Mouse (Mus musculus) kidney, adult 2 months (tissue): ENCODE measurements around the gene Rnh1. TPM values are rescaled to one million over a fixed set of nuclear protein-coding genes. Genes with fewer than 3 reads are reported as not detected.
A peak's percentile ranks its signal among the peaks of the same experiment; 100 is the strongest.

Experiments used
- DNase-seq: peaks from one replicate; pipeline ENCODE4 v3.0.0; 2021
- H3K27ac ChIP-seq: fragments of 200-500 bp; 2 replicates; pipeline ENCODE4 v1.5.1; 2012; ENCODE audit warnings: low read depth, low read length, control low read depth, inconsistent platforms; ENCODE audit not compliant: insufficient read depth
- H3K27me3 ChIP-seq: fragments of 200-500 bp; replicated peaks from 2 replicates; pipeline ENCODE4 v1.6.1; 2012; ENCODE audit warnings: mild to moderate bottlenecking, moderate library complexity, low read length, inconsistent platforms; ENCODE audit not compliant: control insufficient read depth, insufficient read depth
- H3K36me3 ChIP-seq: fragments of 200-500 bp; 2 replicates; pipeline ENCODE4 v1.6.1; 2012; ENCODE audit warnings: mild to moderate bottlenecking, moderate library complexity, low read length, inconsistent platforms; ENCODE audit not compliant: control insufficient read depth, insufficient read depth
- H3K4me1 ChIP-seq: fragments of 200-500 bp; 2 replicates; pipeline ENCODE4 v1.6.1; 2011; ENCODE audit warnings: low read length; ENCODE audit not compliant: control insufficient read depth, insufficient read depth
- H3K4me3 ChIP-seq: fragments of 200-500 bp; 2 replicates; pipeline ENCODE4 v1.5.1; 2011; ENCODE audit warnings: mild to moderate bottlenecking, low read depth, low read length, control low read depth; ENCODE audit not compliant: insufficient read depth
- CTCF ChIP-seq: fragments of 200-500 bp; conservative IDR thresholded peaks from 2 replicates; pipeline ENCODE4 v1.5.1; 2011; ENCODE audit warnings: low read depth, mild to moderate bottlenecking, control low read depth, low read length, moderate library complexity, mixed read lengths; ENCODE audit not compliant: insufficient read depth, insufficient read length
- POLR2A ChIP-seq: fragments of 200-500 bp; IDR thresholded peaks from one replicate; pipeline ENCODE4 v1.6.1; 2011; ENCODE audit warnings: low read depth, low read length, control low read depth
- WGBS: fragments of 180-500 bp; shearing (Covaris S2); methylation state at CpG from one replicate; pipeline ENCODE4 v1.1.7; 2018; 5-methylcytosine and 5-hydroxymethylcytosine counted together
- polyA plus RNA-seq: library from polyadenylated mRNA; depleted of rRNA; stranded (reverse); fragments of >200 nt; gene quantifications from 2 replicates; pipeline ENCODE4 v1.2.3, GENCODE M21; 2012; rRNA removed

Rnh1 gene
- polyA plus RNA-seq = 159 and 190 TPM in 2 replicates

DNA sequence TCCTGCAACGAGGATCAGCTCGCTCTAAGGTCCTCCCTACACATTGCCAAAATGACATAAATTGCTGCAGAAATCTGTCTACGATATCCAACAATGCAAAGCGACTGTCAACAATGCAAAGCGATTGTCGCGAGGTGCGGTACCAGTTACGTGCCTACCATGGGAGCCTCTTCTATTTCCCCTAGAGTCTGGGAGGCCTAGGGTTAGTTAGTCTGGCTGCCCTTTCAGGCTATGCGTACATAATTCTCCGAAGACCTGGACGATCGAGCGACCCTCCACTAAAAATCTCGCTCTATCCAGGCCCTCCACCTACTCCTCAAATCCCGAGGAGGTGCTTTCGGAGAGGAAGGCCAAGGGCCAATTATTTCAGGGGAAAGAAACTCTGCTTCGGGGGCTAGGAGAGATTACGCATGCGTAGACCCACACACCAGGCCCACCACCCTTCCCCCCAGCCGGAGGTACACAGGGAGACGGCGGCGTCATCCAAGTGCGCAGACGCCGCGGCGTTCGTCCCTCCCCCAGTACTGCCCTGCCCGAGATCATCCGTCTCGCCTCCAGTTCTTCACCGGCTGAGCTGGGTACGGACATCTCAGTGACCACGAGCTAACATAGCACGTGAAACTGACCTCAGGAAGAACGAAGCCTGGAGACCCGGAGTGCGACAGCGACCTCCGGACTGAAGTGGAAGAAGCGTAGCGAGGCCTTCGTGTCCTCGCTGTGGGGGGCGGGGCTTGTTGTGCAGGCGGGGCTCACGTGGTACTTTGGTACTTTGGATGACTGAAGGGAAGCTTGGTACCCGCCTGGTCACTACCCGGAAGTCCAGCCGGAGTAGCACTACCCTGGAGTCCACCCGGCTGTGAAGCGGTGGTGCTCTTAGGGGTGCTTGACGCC, at the start of gene Rnh1:
Gene Rnh1 (minus strand): TSS at position 742 of the 891 bp plus-strand sequence.
- no peaks in the 10 kb centered on the region for H3K36me3 ChIP-seq

GRCm38 (mm10) chr7:141222126-141222467, 49.4 kb upstream of the Rnh1 start:
- Histone ChIP-seq H3K4me3 (peak overlapping the region; percentile 16), H3K4me1 (peaks cover 9% of the 10 kb centered on the region), H3K27me3 (no peaks in the 10 kb centered on the region), H3K36me3 (no peaks in the 10 kb centered on the region), H3K27ac (peak overlapping the region; percentile 12; the same call in 1 of the 2 replicates)
- TF ChIP-seq CTCF = no peak
- WGBS = 3% methylated on average over 8 of the region's 8 CpGs
- DNase-seq = no peak

More for the DNA sequence above, at the start of gene Rnh1:
- peak; percentile 96 for DNase-seq
- Histone ChIP-seq H3K27me3 (no peaks in the 10 kb centered on the region), H3K27ac (peak within 1 kb of the TSS; percentile 88), H3K4me3 (peak within 1 kb of the TSS; percentile 72), H3K4me1 (peaks cover 15% of the 10 kb centered on the region; the same call in 1 of the 2 replicates)
- no peak for TF ChIP-seq CTCF
- TF ChIP-seq POLR2A = peak; percentile 43
- WGBS = 2% methylated on average over 55 of the region's 55 CpGs

GRCm38 (mm10) chr7:141221249-141222125, 48.8 kb upstream of the Rnh1 start:
- H3K4me1 ChIP-seq = peaks cover 9% of the 10 kb centered on the region
- H3K36me3 ChIP-seq = no peaks in the 10 kb centered on the region
- DNase-seq = peak; percentile 99
- 0 out of 2 replicates have a peak overlapping the region, but pooled peaks have one; percentile 12 for H3K27ac ChIP-seq
- TF ChIP-seq POLR2A = no peak
- TF ChIP-seq CTCF = no peak
- H3K27me3 ChIP-seq = no peaks in the 10 kb centered on the region
- H3K4me3 ChIP-seq = peak overlapping the region; percentile 16
- 15% methylated on average over 44 of the region's 44 CpGs for WGBS

GRCm38 (mm10) chr7:141220377-141220776, 47.7 kb upstream of the Rnh1 start:
- H3K36me3 ChIP-seq = no peaks in the 10 kb centered on the region
- H3K27me3 ChIP-seq = no peaks in the 10 kb centered on the region
- WGBS = 68% methylated on average over 1 of the region's 1 CpGs
- H3K4me1 ChIP-seq = peaks cover 9% of the 10 kb centered on the region
- no peak overlapping the region for H3K27ac ChIP-seq
- TF ChIP-seq CTCF = no peak
- TF ChIP-seq POLR2A = no peak
- no peak for DNase-seq
- no peak overlapping the region for H3K4me3 ChIP-seq

DNA sequence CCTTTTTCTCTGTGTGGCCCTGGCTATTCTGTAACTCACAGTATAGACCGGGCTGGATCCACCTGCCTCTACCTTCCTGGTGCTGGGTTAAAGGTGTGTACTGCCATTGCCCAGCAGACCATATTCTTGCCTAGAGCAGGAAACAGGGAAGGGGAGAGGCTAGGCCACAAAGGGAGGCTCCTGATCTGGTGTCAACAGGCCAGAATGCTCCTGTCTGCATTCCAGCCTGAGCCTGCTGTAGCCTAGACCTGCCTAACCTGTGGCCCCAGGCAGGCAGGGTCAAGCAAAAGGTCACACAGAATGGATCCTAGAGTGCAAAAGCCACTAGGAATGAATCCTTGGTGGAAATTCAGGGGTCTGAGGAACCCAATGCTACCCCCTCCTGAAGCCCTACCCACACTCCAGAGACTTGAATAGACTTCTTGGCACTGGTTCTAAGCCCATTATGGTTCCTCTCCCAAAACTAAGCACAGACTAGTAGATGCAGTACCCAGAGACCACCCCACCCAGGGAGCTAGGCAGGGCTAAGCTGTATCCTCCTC, 47.0 kb upstream of the Rnh1 start:
- H3K4me3 ChIP-seq = no peak overlapping the region
- H3K36me3 ChIP-seq = no peaks in the 10 kb centered on the region
- 77% methylated on average over 1 of the region's 1 CpGs for WGBS
- TF ChIP-seq CTCF (no peak), POLR2A (no peak)
- H3K4me1 ChIP-seq = peaks cover 9% of the 10 kb centered on the region
- DNase-seq = no peak
- H3K27ac ChIP-seq = no peak overlapping the region
- no peaks in the 10 kb centered on the region for H3K27me3 ChIP-seq

DNA sequence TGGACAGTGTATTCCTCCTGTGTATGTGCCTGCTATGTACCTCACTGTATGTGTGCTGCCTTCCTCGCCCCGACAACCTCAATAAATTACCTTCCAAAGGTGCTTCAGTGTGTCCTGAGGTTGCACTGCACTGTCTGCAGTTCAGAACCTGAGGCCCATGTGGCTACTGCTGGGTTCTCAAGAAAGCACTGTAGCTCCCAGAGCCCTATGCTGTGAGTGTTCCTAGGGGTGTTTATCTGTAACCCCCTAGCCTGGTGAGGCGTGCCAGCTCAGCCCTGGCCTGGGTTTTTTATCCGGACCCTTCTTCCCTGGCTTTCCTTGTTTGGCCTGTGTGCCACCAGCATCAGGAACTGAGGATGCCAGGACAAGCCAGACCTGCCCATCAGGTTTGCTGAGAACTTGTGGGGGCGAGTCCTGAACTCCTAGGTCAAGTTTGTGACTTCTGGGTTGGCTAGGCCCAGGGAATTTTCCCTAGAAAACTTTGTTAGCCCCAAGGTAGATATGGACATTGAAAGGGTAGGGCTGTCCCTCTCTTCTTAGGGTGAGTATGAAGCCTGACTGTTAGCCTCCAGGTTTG, 46.0 kb upstream of the Rnh1 start:
- H3K27ac ChIP-seq = no peak overlapping the region
- WGBS = 69% methylated on average over 5 of the region's 5 CpGs
- H3K27me3 ChIP-seq = no peaks in the 10 kb centered on the region
- TF ChIP-seq CTCF = no peak
- TF ChIP-seq POLR2A = no peak
- H3K36me3 ChIP-seq = no peaks in the 10 kb centered on the region
- no peak for DNase-seq
- no peak overlapping the region for H3K4me3 ChIP-seq
- peaks cover 9% of the 10 kb centered on the region for H3K4me1 ChIP-seq
